Comparison of ENCODE assay signal across 12 mouse cellular contexts in the genomic region with DNA sequence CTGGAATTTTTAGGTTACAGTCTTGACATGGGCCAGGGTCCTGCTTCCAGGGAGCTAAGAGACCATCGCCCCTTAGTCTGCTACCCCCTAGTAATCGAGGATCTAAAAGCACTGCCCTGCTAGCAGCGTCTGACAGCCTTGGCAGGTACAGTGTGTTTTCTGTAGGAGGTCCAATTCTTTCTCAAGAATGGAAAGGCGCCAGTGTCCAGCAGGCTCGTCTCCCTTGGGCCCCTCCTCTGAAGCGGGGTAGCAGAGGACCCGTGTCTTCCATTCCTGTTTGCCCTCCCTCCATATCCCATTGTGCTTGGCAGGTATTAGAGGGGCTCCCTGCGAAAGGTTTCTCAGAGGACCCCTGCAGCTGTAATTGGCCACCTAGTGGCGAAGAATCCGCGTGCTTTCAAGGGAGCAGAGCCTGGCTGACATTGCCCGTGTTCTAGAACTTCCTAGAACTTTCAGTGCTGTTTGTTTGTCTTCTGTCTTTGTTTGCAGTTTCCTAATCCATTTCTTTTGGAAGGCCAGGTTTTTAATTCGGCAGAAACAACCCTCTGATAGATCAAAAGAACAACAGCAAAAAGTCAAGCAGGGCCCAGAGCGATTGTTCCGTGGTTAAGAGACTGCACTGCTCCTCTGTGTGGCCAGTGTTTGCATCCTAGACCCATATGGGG.
A peak's percentile ranks its signal among the peaks of the same experiment; 100 is the strongest.
DNase-seq lines count a peak whose midpoint lies in the region; ATAC-seq and TF ChIP-seq lines count a peak whose summit lies in the region.
"Had no signal": no experiment of that assay in that cellular context is flagged by ENCODE, and none has a peak within 500 bp of the region (broad histone marks: within the 10 kb centered on the region; RNA-seq: fewer than 3 reads in every experiment).

No protein-coding gene starts in this region.

- H3K27me3 ChIP-seq in forebrain, postnatal 0 days (ENCODE audit: insufficient read depth, low read length) = no peaks in the 10 kb centered on the region
- no peaks in the 10 kb centered on the region for H3K27me3 ChIP-seq in forebrain, embryonic 13.5 days
- no peaks in the 10 kb centered on the region for H3K27me3 ChIP-seq in ES-Bruce4 (ENCODE audit: control insufficient read depth, insufficient read depth, low read length, poor library complexity, severe bottlenecking)
- H3K27me3 ChIP-seq in heart, embryonic 13.5 days (replicated peaks) = peaks cover 6% of the 10 kb centered on the region; the same call in 1 of the 2 replicates
- H3K27me3 ChIP-seq: Patski had no signal

- H3K9me3 ChIP-seq in forebrain, postnatal 0 days (ENCODE audit: low read length) = no peaks in the 10 kb centered on the region
- H3K9me3 ChIP-seq in forebrain, embryonic 13.5 days (replicated peaks) = no peaks in the 10 kb centered on the region
- H3K9me3 ChIP-seq in ES-Bruce4 (replicated peaks; ENCODE audit: control insufficient read depth, insufficient read depth, low read length, poor library complexity, severe bottlenecking) = no peaks in the 10 kb centered on the region
- no peaks in the 10 kb centered on the region for H3K9me3 ChIP-seq in heart, embryonic 13.5 days
- H3K9me3 ChIP-seq: heart, embryonic 15.5 days; lung, embryonic 15.5 days had no signal

- no peaks in the 10 kb centered on the region for H3K36me3 ChIP-seq in forebrain, postnatal 0 days (ENCODE audit: insufficient read depth)
- no peaks in the 10 kb centered on the region for H3K36me3 ChIP-seq in forebrain, embryonic 13.5 days (ENCODE audit: poor library complexity, severe bottlenecking)
- H3K36me3 ChIP-seq in ES-Bruce4 (ENCODE audit: control insufficient read depth, insufficient read depth, low read length, poor library complexity, severe bottlenecking) = no peaks in the 10 kb centered on the region
- H3K36me3 ChIP-seq in heart, embryonic 13.5 days = no peaks in the 10 kb centered on the region
- H3K36me3 ChIP-seq: heart, embryonic 15.5 days; lung, embryonic 15.5 days had no signal

- no peak overlapping the region for H3K4me3 ChIP-seq in forebrain, postnatal 0 days (ENCODE audit: low read depth, low read length)
- no peak overlapping the region for H3K4me3 ChIP-seq in forebrain, embryonic 13.5 days
- no peak overlapping the region for H3K4me3 ChIP-seq in left cerebral cortex, adult 2 months
- H3K4me3 ChIP-seq in ES-Bruce4 (ENCODE audit: low read depth, low read length) = no peak overlapping the region
- H3K4me3 ChIP-seq in heart, embryonic 13.5 days = no peak overlapping the region
- H3K4me3 ChIP-seq: heart, embryonic 15.5 days; lung, embryonic 15.5 days had no signal

- H3K27ac ChIP-seq in forebrain, postnatal 0 days (ENCODE audit: low read depth, low read length) = no peak overlapping the region
- no peak overlapping the region for H3K27ac ChIP-seq in forebrain, embryonic 13.5 days
- H3K27ac ChIP-seq in left cerebral cortex, adult 2 months = no peak overlapping the region
- H3K27ac ChIP-seq in ES-Bruce4 (ENCODE audit: insufficient read depth, low read length) = no peak overlapping the region
- no peak overlapping the region for H3K27ac ChIP-seq in heart, embryonic 13.5 days (replicated peaks)
- H3K27ac ChIP-seq: heart, embryonic 15.5 days; lung, embryonic 15.5 days had no signal

- no peaks in the 10 kb centered on the region for H3K4me1 ChIP-seq in forebrain, postnatal 0 days (ENCODE audit: insufficient read depth)
- no peaks in the 10 kb centered on the region for H3K4me1 ChIP-seq in forebrain, embryonic 13.5 days
- no peaks in the 10 kb centered on the region for H3K4me1 ChIP-seq in ES-Bruce4 (ENCODE audit: control insufficient read depth, insufficient read depth, low read length)
- H3K4me1 ChIP-seq in heart, embryonic 13.5 days = peaks cover 25% of the 10 kb centered on the region

- no peak for ATAC-seq in forebrain, postnatal 0 days
- ATAC-seq in forebrain, embryonic 13.5 days = no peak
- no peak for ATAC-seq in heart, embryonic 13.5 days (ENCODE audit: extremely low read depth, insufficient number of reproducible peaks, low FRiP score, low TSS enrichment)
- ATAC-seq in erythroblast, adult 5-6 weeks (replicated peaks; ENCODE audit: low FRiP score, poor library complexity, severe bottlenecking) = no peak
- ATAC-seq: Patski had no signal

- intact Hi-C loops in left cerebral cortex, adult 2 months (cut with DNase I) = no loop called here

- TF ChIP-seq EP300 in ES-Bruce4 (IDR thresholded peaks at IDR 0.05; ENCODE audit: insufficient read depth, low read depth, low read length) = no peak

- no peak overlapping the region for H3K4me2 ChIP-seq in forebrain, postnatal 0 days (ENCODE audit: low read depth)
- no peak overlapping the region for H3K4me2 ChIP-seq in forebrain, embryonic 13.5 days
- H3K4me2 ChIP-seq in heart, embryonic 13.5 days = no peak overlapping the region
- H3K4me2 ChIP-seq: heart, embryonic 15.5 days; lung, embryonic 15.5 days had no signal

- no peak overlapping the region for H3K9ac ChIP-seq in forebrain, postnatal 0 days
- no peak overlapping the region for H3K9ac ChIP-seq in forebrain, embryonic 13.5 days
- H3K9ac ChIP-seq in ES-Bruce4 (ENCODE audit: low read depth, poor library complexity, severe bottlenecking) = no peak overlapping the region
- H3K9ac ChIP-seq in heart, embryonic 13.5 days = 0 out of 2 replicates have a peak overlapping the region, but pooled peaks have one; percentile 10
- H3K9ac ChIP-seq: heart, embryonic 15.5 days; lung, embryonic 15.5 days had no signal

- TF ChIP-seq CTCF in forebrain, postnatal 0 days (IDR thresholded peaks at IDR 0.05; ENCODE audit: low read depth) = peak; percentile 63
- TF ChIP-seq CTCF in left cerebral cortex, adult 2 months (IDR thresholded peaks at IDR 0.05) = peak; percentile 36; the same call in 1 of the 2 replicates
- peak; percentile 34 for TF ChIP-seq CTCF in ES-Bruce4 (IDR thresholded peaks at IDR 0.05; ENCODE audit: low read depth, low read length)

- no peak for DNase-seq in forebrain, postnatal 0 days
- no peak for DNase-seq in left cerebral cortex, adult 2 months (ENCODE audit: extremely low spot score in 1 of 2, low spot score in 2 of 2)
- no peak for DNase-seq in left cerebral cortex, adult 18-20 months (ENCODE audit: low spot score in 2 of 2)
- no peak for DNase-seq in right cerebral cortex, adult 2 months (ENCODE audit: low spot score in 2 of 2)
- DNase-seq: kidney, adult 18-20 months had no signal

- no peak for TF ChIP-seq POLR2A in ES-Bruce4 (IDR thresholded peaks at IDR 0.05; ENCODE audit: insufficient read depth, low read length)

- 48% methylated on average over 15 of the region's 15 CpGs for WGBS in forebrain, postnatal 0 days
- 48% methylated on average over 15 of the region's 15 CpGs for WGBS in forebrain, embryonic 13.5 days
- whole genome bisulfite sequencing in heart, embryonic 13.5 days = 63% methylated on average over 15 of the region's 15 CpGs
